Mouse (Mus musculus) small intestine, adult 2 months (tissue): ENCODE data around the gene Chn2.

ENCODE experiments used
- CTCF ChIP-seq: fragments of 200-500 bp; IDR thresholded peaks from 2 replicates; pipeline ENCODE4 v1.5.1; 2012; ENCODE audit warnings: low read depth, mild to moderate bottlenecking, control low read depth, inconsistent platforms, low read length, moderate library complexity, mixed read lengths; ENCODE audit not compliant: insufficient replicate concordance, insufficient read length; ENCODE audit errors: extremely low read depth
- POLR2A ChIP-seq: fragments of 200-500 bp; IDR thresholded peaks from 2 replicates; pipeline ENCODE4 v1.6.1; 2012; ENCODE audit warnings: low read depth, mild to moderate bottlenecking, control low read depth, inconsistent platforms, low read length, moderate library complexity

DNA sequence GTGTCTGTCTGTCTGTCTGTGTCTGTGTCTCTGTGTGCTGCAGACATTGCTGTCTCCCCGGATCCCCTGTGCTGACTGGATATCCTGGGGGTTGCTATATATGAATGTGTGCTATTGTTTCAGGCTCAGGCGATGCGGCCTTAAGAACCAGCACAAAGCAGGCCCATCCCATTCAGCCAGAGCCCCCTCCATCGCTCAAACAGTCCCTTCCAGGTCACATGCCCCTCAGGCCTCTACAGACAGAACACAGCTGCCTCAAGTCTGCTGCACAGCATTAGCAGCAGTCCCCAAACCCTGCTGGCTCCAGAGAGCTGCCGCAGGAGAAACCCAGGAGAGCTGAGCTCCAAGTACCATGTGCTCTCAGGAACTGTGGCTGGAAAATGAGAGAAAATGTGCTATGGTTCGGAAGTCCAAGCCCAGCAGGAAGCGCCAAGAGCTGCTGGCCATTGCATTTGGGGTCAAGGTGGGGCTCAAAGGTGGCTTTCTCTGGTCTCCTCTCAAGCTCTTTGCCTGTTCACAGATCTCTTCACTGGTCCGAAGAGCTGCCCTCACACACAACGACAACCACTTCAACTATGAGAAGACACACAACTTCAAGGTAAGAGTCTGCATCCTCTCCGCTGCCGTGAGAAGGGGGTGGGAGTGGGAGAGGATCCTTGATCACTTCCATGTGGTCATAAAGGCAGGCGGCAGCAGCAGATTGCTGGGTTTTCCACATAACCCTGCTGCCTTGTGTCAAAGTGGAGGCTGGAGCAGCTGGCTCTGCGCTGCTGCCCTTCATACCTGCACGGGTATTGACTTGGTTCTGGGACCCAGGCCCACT is 233.4 kb downstream of the Chn2 start:
- TF ChIP-seq CTCF (no peak), POLR2A (no peak)
